Mouse (Mus musculus): ENCODE measurements around the gene Ehd1.
A peak's percentile ranks its signal among the peaks of the same experiment; 100 is the strongest.
"Not testable (repeated sequence)": the region's sequence is repeated elsewhere in the genome, so short reads cannot be mapped to it uniquely, and the experiment has no call there.

Ehd1 gene

DNA sequence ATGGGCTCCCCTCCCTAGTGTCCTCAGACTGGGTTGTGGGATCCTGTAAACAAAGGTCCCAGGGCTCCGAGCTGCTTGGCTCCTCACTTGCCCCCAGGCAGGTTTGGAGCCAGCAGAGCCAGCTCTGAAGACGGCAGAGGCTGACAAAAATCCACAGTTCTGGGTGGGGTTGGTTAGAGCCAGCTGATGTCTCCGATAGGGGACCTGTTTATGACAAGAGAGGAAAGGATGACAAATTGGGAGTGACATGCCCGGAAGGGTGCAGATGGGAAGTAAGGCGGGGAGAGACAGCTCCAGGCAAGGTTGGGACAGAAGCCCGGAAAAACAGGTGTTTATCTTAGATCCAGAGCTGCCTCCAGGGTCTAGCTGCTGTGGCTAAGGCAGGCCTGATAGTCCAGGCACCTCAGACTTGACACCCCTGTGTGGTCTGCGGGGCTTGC lies 23.9 kb downstream of the Ehd1 start:
- no peak for DNase-seq (ENCODE audit: low spot score in 2 of 2)

- DNase-seq (ENCODE audit: low spot score in 2 of 2), result no peak
Observed at GRCm38 (mm10) chr19:6302114-6302513, 25.6 kb downstream of the Ehd1 start.

DNA sequence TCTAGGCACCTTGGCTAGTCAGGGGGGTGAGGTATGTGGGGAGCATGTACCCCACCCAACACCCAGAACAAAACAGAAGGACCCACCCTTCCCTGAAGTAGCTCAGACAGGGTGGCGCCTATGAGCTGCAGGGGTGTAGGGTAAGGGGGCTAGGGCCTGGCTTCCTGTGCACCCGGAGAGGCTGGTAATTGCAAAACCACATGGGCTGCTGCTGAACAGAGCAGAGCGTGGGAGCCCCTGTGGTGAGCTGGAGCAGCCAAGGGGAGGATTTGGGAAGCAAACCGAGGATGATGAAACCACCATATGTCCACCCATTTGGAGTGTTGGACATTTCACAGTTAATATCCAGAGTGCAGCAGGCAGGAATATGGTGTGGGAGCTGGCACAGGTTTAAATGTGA lies 26.0 kb downstream of the Ehd1 start:
- no peak for DNase-seq (ENCODE audit: low spot score in 2 of 2)

GRCm38 (mm10) chr19:6303831-6304230 lies 27.3 kb downstream of the Ehd1 start:
- DNase-seq (ENCODE audit: low spot score in 2 of 2), result no peak

DNA sequence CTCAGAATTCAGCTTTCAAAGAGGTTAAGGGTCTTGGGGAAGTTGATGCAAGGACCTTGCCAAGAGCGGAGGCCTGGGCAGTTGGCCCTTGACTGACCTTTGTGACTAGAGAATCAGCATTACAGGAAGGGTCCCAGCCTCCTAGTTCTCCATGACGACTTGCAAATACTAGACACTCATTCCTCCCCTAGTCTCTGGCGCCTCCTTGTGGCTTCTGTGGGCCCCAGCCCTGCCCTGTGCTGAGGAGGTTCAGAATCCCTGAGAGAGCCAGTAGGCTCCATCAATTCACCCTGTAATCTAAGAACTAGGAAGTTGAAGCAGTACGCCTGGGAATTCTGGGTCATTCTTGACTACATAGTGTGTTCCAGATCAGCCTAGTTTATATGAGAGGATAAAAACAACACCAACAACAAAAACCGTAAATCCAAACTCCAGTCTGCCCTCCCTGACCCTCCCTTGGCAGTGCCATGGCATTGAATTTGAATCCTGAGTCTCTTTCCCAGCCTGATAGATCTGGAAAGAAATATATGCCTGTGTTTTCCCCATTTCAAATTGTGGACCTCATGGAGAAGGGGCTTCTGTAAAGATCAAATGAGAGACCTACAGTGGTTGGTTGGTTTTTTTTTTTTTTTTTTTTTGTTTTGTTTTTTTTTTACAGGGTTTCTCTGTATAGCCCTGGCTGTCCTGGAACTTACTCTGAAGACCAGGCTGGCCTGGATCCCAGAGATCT lies 28.4 kb downstream of the Ehd1 start:
- DNase-seq (ENCODE audit: low spot score in 2 of 2), result peak; percentile 85 to 87

GRCm38 (mm10) chr19:6305517-6306115 lies 29.1 kb downstream of the Ehd1 start:
- DNase-seq (ENCODE audit: low spot score in 2 of 2), result no peak

- DNase-seq (ENCODE audit: low spot score in 2 of 2), result peak; percentile 87 to 90
Observed at GRCm38 (mm10) chr19:6306137-6306551, 29.6 kb downstream of the Ehd1 start, which contains the start of gene Cdc42bpg. Gene Cdc42bpg (plus strand): TSS chr19:6306456.

DNA sequence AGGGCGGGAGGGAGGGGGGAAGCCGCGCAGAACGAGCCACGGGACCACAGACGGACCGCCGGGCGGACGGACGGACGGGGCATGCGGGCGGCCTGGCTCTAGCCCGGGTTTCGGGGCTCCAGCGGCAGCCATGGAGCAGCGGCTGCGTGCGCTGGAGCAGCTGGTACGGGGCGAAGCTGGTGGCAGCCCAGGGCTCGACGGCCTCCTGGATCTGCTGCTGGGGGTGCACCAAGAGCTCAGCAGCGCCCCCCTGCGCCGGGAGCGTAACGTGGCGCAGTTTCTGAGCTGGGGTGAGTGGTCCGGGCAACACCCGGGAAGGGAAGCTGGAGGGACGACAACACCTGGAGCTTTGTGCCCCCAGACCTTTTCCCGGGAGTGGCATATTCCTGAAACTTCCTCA lies 30.1 kb downstream of the Ehd1 start:
- peak; percentile 72 to 81 for DNase-seq (ENCODE audit: low spot score in 2 of 2)

GRCm38 (mm10) chr19:6307733-6308531 lies 31.4 kb downstream of the Ehd1 start:
- DNase-seq (ENCODE audit: low spot score in 2 of 2), result peak; percentile 73 to 78

DNA sequence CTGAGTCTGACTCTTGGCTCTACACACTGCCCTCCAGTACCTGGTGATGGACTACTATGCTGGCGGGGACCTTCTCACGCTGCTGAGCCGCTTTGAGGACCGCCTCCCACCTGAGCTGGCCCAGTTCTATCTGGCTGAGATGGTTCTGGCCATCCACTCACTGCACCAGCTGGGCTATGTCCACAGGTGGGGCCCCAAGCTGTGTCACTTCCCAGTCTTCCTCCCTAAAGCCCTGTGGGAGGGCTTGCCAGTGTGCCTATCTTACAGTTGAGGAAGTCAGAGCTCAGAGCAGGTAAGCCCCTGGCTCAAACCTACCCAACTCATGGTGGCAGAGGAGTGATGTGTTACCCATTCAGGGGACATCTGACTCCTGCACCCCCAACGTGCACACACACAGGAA lies 33.7 kb downstream of the Ehd1 start:
- no peak for DNase-seq (ENCODE audit: low spot score in 2 of 2)

- DNase-seq (ENCODE audit: low spot score in 2 of 2), result not testable (repeated sequence)
Observed at GRCm38 (mm10) chr19:6311783-6312182, 35.3 kb downstream of the Ehd1 start.

GRCm38 (mm10) chr19:6313796-6314195 lies 37.3 kb downstream of the Ehd1 start:
- DNase-seq (ENCODE audit: low spot score in 2 of 2), result no peak

GRCm38 (mm10) chr19:6314513-6314912 lies 38.0 kb downstream of the Ehd1 start:
- no peak for DNase-seq (ENCODE audit: low spot score in 2 of 2)

GRCm38 (mm10) chr19:6315573-6315972 lies 39.0 kb downstream of the Ehd1 start:
- DNase-seq (ENCODE audit: low spot score in 2 of 2), result no peak

GRCm38 (mm10) chr19:6318145-6318544 lies 41.6 kb downstream of the Ehd1 start:
- no peak for DNase-seq (ENCODE audit: low spot score in 2 of 2)

GRCm38 (mm10) chr19:6321358-6321757 lies 44.8 kb downstream of the Ehd1 start:
- DNase-seq (ENCODE audit: low spot score in 2 of 2), result peak in 1 of 2 experiments; percentile 55

GRCm38 (mm10) chr19:6321786-6322621 lies 45.5 kb downstream of the Ehd1 start:
- DNase-seq (ENCODE audit: low spot score in 2 of 2), result peak; percentile 60 to 67

- no peak for DNase-seq (ENCODE audit: low spot score in 2 of 2)
Observed at GRCm38 (mm10) chr19:6324751-6325150, 48.2 kb downstream of the Ehd1 start.

DNA sequence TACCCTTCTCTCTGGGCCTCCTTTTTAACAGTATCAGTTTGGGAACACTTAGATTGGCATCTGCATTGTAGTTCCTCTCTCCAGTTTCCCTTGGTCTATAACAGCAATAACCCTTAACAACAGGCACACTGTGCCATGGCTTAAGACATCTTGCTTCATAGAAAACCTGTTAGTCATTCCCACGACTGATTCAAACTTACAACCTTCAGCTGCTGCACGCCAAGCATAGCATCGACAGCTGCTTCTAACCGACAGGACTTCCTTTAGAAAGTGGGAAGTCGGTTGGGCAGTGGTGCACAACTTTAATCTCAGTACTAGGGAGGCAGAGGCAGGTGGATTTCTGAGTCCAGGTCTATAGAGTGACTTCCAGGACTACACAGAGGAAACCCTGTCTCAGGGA lies 54.7 kb downstream of the Ehd1 start:
- no peak for DNase-seq (ENCODE audit: low spot score in 2 of 2)

GRCm38 (mm10) chr19:6331719-6332516 lies 55.4 kb downstream of the Ehd1 start:
- peak; percentile 45 to 46 for DNase-seq (ENCODE audit: low spot score in 2 of 2)

All from urinary bladder, adult 18-20 months (tissue).